Mouse (Mus musculus): ENCODE data around the gene Txlng. TPM values are rescaled to one million over a fixed set of nuclear protein-coding genes. Genes with fewer than 3 reads are reported as not detected.

Gene Txlng
- total RNA-seq, 2 experiments from 2014 or later, result 15.5 to 16.4 TPM

DNA sequence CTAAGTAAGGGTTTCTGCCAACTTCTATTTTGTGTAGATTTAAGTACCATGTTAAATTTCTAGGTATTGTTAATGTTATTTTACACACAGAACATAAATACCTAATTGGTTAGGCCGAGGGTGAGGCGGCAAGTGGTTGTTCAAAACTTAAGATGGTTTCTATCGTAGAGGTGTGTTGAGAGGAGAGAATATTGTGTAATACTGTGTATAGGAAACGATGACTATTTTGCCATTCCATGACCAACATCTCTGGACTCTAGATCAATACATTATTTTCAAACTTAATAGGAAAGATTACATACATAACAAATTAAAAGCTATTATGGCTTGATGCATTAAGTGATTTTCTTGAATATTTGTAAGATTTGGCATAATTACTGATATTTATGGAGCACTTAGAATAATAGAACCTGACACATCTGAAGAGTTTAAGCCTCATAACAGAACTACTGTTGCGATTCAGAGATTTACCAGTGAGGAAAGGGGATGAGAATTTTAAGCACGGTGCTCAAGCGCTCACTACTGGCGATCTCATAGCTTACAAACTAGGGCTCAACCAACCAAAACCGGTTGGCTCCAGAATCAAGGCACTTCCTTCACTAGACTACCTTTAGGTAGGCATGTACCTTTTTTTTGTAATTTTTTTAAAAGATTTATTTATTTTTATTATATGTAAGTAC is 67.4 kb downstream of the Txlng start:
- intact Hi-C loops (cut with DNase I), result loop anchor here (10.0 kb wide), 1 partner anchor 247 kb away; no protein-coding TSS in a partner anchor
- DNase-seq (ENCODE audit: extremely low spot score in 1 of 2, low spot score in 2 of 2), result no peak

DNA sequence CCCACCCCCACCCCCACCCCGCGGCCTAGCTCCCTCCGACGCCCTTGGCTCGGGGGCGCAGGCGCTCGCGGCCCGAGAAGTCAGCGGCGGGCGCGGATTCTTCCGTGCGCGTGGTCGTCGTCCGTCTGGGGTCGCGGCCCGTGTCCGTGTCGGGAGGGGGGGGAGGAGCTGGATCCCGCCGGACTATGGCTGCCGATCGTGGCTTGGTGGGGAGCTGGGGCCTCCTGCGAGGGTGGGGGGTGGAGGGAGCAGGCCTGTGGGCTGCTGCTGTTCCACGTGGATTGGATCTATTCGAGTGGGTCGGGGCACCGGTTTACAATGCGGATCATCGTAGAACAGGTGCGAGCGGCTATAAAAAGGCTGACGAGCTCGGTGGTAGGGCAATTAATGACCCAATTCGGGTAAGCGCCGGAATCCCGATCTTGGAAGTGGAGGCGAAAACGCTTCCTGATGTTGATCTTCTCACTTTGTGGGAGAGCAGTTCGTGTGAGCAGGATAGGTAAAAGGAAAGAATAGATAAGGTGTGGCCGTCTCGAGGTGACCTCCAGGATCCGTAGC is 68.2 kb downstream of the Txlng start:
- DNase-seq (ENCODE audit: extremely low spot score in 1 of 2, low spot score in 2 of 2), result peak in 1 of 2 experiments; percentile 62
- intact Hi-C loops (cut with DNase I), result loop anchor here (10.0 kb wide), 1 partner anchor 246 kb away; no protein-coding TSS in a partner anchor

DNA sequence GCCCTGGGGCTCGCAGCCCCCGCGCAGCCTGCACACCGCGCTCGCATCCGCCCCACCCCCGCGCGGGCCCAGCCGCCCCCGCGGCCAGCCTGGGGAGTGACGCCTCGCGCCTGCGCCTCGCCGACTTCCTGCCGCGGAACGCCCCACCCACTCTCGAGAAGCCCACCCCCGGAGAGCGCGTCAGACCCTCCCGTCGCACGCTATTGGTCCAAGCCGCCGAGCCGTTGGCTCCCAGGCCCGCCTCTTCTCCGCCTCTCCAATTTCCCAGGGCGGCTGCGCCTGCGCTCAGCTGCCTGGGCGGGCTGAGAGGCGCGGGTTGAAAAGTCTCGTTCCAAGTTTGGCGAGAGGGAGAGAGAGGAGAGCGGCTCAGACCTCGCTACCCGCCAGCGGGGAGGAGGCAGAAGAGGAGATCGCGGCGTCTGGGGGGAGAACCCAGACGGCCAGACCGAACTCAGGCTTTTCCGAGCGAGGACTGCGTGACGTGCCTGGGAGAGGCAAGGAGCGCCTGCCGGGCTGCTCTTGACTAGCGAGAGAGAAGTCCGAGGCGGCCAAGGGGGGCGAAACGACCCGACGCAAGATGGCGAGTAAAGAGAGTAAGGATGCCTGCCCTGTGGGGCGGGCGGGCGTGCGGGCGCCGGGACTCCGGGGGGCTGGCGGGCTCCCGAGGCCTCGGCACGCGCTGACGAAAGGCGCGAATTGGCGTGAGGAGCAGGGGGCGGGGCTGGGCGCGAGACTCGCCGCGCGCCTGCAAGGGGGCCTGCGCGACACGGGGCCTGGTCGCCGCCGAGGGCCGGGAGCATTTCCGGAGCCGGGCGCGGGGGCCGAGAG is 68.9 kb downstream of the Txlng start, which contains the start of gene Rbbp7:
Gene Rbbp7, plus strand, starts transcription at position 288 of the 828 bp plus-strand sequence.
- peak; percentile 87 to 95 for DNase-seq (ENCODE audit: extremely low spot score in 1 of 2, low spot score in 2 of 2)
- intact Hi-C loops (cut with DNase I), result loop anchor here (10.0 kb wide), 1 partner anchor 246 kb away; no protein-coding TSS in a partner anchor

DNA sequence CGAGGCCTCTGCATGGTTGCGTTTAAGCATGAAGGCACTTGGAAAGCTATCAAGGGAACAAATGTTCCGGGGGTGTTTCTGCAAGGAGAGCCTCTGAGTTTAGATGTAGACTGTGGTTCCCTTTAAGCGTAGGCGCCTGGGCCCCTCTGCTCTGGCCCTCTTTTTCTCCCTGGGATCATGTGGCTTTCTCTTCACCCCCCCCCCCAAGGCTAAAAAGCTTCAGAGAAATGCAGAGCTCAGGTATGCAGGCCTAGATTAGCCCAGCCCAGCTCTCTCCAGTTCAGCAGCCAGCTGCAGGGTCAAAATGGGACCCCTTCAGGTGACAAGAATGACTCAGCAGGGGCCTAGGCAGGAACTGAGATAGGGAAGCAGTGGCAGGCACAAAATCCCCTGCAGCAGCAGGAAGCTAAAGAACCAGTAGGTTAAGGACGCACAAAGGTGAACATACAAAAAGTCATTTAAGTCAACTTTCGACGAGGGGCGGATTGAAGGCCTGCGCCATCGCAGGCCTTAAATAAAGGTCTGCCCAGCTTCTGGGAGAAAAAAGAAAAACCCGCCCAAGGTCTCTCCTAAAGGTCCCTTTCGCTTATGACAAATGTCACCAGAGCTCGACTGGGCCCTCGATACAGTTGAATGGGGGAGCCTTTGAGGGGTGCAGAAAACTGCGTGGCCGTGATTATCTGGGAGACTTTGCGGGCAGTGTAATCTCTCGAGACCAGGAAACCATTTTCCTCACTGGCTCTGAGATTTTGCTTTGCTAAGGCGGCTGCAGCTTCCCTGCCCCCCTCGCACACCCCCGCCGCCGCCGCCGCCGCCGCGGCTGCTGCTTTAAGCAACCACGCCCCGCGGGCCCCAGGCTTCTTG is 69.8 kb downstream of the Txlng start:
- peak; percentile 28 to 41 for DNase-seq (ENCODE audit: extremely low spot score in 1 of 2, low spot score in 2 of 2)
- intact Hi-C loops (cut with DNase I), result loop anchor here (10.0 kb wide), 1 partner anchor 245 kb away; no protein-coding TSS in a partner anchor

DNA sequence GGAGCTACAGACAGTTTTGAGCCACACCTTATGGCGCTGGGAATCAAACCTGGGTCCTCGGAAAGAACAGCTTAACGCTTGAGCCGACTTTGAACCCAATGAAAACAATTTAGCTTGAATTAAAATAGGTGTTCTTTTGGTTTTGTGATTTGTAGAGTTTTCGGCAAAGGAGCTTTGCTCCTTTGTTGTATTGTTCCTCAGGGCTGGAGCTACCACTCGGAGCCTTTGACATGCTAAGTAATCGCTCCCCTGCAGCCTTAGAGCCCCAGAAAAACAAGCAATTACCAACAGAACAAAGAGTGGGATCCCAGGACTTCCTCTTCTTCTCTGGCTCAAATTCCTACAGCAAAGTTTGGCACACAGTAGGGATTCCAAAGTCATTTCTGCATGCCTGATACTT is 73.2 kb downstream of the Txlng start:
- intact Hi-C loops (cut with DNase I), result no loop called here
- no peak for DNase-seq (ENCODE audit: extremely low spot score in 1 of 2, low spot score in 2 of 2)

DNA sequence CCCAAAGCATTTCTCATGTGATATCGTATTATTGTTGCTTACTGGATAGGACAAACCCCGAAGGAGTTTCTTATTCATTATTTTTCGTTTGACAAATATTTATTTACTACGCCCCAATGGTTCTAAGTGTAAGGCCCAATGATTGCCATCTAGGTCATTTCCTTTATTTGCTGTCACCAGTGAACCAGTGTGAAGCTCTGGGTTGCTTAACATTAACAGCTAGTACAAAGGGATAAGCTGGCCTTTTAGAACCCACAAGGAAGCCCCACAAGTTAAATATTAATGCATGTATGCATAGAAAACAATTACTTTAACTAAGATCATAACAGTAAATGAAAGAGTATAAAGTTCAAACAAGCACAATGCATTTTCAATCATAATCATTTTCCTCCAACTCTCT is 74.9 kb downstream of the Txlng start:
- DNase-seq (ENCODE audit: extremely low spot score in 1 of 2, low spot score in 2 of 2), result no peak
- intact Hi-C loops (cut with DNase I), result no loop called here

DNA sequence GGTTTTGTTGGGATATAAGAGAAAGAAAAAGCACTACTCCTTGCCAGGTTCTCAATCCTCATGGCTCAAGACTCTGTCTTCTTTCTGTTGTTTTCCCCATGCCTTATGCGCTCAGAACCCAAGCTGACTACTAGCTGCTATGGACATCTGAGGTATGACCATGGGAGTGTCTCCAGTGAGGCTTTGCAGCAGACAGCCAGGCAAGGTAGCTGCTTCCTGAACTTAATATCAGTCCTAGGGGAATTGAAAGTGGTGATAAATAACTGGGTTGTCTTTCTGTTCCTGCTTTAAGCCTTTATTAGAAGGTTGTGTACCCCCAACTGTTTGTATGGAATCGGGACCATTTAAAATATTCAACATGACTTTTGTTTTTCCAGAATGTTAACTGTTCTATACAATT is 76.8 kb downstream of the Txlng start:
- DNase-seq (ENCODE audit: extremely low spot score in 1 of 2, low spot score in 2 of 2), result no peak
- intact Hi-C loops (cut with DNase I), result no loop called here

DNA sequence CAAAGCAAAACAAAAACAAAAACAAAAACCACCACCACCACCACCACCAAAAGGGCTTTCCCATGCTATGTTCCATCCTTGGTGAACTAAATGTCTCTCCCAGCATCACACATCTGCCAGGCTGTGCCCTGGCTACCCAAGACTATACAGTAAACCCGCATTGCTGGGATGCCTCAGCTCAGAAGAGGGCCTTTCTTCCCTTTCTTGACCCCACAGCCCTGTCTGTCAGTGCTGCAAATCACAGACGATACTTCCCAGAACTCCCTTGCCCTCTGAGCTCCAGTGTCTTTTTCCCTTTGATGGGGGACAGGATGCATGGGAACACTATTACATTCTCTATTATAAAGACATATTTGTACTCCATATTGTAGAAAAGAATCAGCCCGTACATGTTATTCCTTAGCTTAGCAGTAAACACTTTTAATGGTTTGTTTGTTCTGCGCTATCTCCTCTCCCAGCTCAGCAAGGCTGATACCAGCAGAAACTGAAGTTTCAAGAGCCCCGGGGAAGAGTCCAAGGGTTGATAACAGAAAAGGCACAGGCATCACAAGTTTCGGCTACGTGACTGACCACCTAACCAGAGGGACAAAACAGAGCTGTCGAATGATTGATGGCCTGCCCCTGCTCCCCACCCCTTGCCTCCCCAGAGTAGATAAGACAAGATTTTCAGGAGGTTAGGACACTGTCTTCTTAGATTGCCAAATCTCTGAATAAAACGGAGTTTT is 80.4 kb downstream of the Txlng start:
- intact Hi-C loops (cut with DNase I), result no loop called here
- DNase-seq (ENCODE audit: extremely low spot score in 1 of 2, low spot score in 2 of 2), result no peak

DNA sequence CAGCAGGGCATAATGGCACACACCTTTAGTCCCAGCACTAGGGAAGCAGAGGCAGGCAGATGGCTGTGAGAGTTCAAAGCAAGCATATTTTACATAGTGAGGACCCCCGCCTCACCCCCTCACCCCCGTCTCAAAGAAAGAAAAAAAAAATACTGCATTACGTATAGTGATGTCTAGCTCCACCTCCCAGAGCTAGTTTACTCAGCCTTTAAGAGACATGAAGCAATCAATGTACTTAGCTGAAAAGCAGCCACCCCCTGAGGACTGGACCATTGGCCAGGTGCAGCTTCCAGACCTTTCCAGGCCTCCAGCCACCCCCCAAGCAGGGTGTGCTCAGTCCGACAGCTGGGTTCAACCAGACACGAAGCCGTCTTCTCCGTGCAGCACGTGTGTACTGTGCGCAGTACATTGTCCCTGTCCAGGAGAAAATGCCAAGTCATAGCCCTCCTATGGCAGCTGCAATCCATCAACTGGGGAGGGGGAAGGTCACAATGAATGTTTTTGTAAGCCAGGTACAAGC is 93.1 kb downstream of the Txlng start:
- peak in 1 of 2 experiments; percentile 6 for DNase-seq (ENCODE audit: extremely low spot score in 1 of 2, low spot score in 2 of 2)
- intact Hi-C loops (cut with DNase I), result no loop called here

DNA sequence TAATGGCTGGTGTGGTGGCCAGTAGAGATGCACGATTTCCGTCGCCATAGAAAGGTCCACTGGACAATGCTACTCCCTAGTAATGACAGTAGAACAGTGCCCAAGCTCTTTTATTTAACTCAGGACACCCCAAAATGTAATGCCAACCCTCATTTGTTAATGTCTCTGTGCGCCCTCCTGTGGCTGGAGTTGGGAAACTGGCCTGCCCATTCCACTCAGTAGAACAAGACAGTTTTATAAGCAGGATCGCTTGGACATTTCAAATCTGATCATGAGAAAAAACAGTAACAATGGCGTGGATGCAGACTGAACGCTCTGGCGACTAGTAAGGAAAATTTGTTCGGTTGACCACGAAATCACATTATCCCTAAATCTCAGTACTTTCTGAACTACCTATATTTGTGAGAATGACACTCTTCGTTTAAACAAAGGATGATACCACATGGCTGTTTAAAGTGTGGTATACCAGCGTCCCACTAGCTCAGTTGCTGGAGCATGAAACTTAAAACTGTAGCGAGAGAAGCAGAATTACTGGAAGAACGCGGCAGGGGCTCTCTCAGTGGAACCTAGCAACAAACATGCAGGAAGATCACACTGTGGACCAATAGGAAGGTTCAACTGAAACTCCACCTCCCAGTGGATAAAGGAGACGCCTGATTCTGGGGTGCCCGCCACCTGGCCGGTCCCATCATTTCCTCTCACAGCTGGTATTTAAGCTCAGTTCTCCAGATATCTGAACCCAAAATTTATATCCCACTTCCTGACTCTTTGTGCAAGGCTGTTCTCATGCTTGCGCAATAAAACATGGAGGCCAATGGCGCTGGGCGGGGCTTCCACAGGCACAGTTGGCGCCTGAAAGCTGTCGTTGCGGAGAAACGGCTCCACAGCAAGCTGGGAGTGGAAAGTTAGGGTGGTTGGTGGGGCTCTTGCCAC is 94.0 kb downstream of the Txlng start:
- intact Hi-C loops (cut with DNase I), result no loop called here
- peak; percentile 53 to 74 for DNase-seq (ENCODE audit: extremely low spot score in 1 of 2, low spot score in 2 of 2)

DNA sequence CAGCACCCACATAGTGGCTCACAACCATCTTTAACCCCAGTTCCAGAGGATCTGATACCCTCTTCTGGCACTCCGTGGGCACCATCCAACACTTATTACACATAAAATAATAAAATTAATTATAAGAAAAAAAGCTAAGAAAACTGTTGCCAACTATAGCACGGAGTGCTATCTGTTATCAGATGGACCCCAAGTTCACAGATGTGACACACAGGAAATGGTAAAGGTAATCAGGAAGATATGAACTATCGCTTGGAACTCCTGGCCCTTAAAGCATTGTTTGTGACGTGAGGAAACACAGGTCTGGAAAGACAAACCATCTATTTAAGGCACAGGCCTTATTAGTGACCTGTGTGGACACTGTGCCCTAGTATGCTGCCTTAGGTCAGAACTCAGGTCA is 99.2 kb downstream of the Txlng start:
- DNase-seq (ENCODE audit: extremely low spot score in 1 of 2, low spot score in 2 of 2), result no peak
- intact Hi-C loops (cut with DNase I), result no loop called here

Small RNAs within 50 kb of the gene (microRNA-seq; reads per million reads assigned to microRNA genes)
- not detected for gene Mir3473a

Other genes starting within 250 kb of the Txlng start
- gene Reps2, start 185.8 kb downstream of the Txlng start, total RNA-seq (2021), result 10 to 100 TPM; 84.1 to 89.3 TPM
- gene Rbbp7, start 69.1 kb downstream of the Txlng start, total RNA-seq (2021), result 100 to 1,000 TPM; 162 to 163 TPM
- 10 to 100 TPM; 30.0 to 31.8 TPM for gene Syap1, start 59.0 kb upstream of the Txlng start, total RNA-seq (2021)
- 10 to 100 TPM; 70.3 to 70.4 TPM for gene Ctps2, start 71.8 kb upstream of the Txlng start, total RNA-seq (2021)
- gene S100g, start 135.1 kb upstream of the Txlng start, total RNA-seq (2021), result not detected

All from left cerebral cortex, postnatal 10 days (tissue).